Mouse (Mus musculus) MEL (cell line): ENCODE measurements around the gene Dlgap1. TPM values are rescaled to one million over a fixed set of nuclear protein-coding genes. Genes with fewer than 3 reads are reported as not detected.

Experiments
- DNase-seq: peaks from one replicate; pipeline ENCODE4 v3.0.0; 2011; ENCODE audit warnings: low read depth, low spot score
- H3K27ac ChIP-seq: 2 replicates; pipeline ENCODE4 v1.5.1; 2012; ENCODE audit warnings: low read depth, mild to moderate bottlenecking, control low read depth, low read length, moderate library complexity; ENCODE audit not compliant: control insufficient read depth
- H3K27me3 ChIP-seq, 2 experiments: fragments of 150-350 bp in 1 of 2; sonication (generic) in 1 of 2; 2 replicates each; pipeline ENCODE4 v1.6.1; 2012; ENCODE audit warnings: low read length in 2 of 2, mild to moderate bottlenecking in 2 of 2, improper control_type of control experiment in 1 of 2, moderate library complexity in 1 of 2; ENCODE audit not compliant: insufficient read depth in 2 of 2, control insufficient read depth in 1 of 2
- H3K36me3 ChIP-seq, 2 experiments: 2 replicates each; pipeline ENCODE4 v1.6.1; 2012 to 2014; ENCODE audit warnings: low read length in 2 of 2, improper control_type of control experiment in 1 of 2, inconsistent platforms in 1 of 2, mild to moderate bottlenecking in 1 of 2; ENCODE audit not compliant: insufficient read depth in 2 of 2, control insufficient read depth in 1 of 2
- H3K4me1 ChIP-seq, 2 experiments: fragments of 150-350 bp in 1 of 2; sonication (generic) in 1 of 2; 2 replicates each; pipeline ENCODE4 v1.6.1; 2012; ENCODE audit warnings: low read length in 2 of 2, improper control_type of control experiment in 1 of 2, mild to moderate bottlenecking in 1 of 2; ENCODE audit not compliant: insufficient read depth in 2 of 2, control insufficient read depth in 1 of 2
- H3K4me3 ChIP-seq, 2 experiments: fragments of 150-350 bp in 1 of 2; sonication (generic) in 1 of 2; 2 replicates each; pipeline ENCODE4 v1.5.1; 2012; ENCODE audit warnings: low read depth in 2 of 2, low read length in 2 of 2, mild to moderate bottlenecking in 2 of 2, moderate library complexity in 2 of 2, control low read depth in 1 of 2, improper control_type of control experiment in 1 of 2; ENCODE audit not compliant: control insufficient read depth in 1 of 2, insufficient read depth in 1 of 2
- H3K79me2 ChIP-seq: 2 replicates; pipeline ENCODE4 v1.6.1; 2012; ENCODE audit warnings: mild to moderate bottlenecking, low read length, moderate library complexity; ENCODE audit not compliant: control insufficient read depth, poor library complexity, insufficient read depth
- H3K9ac ChIP-seq: 2 replicates; pipeline ENCODE4 v1.6.1; 2012; ENCODE audit warnings: low read depth, mild to moderate bottlenecking, control low read depth, low read length, moderate library complexity; ENCODE audit not compliant: control insufficient read depth, poor library complexity, severe bottlenecking
- H3K9me3 ChIP-seq: fragments of 150-350 bp; sonication (generic); replicated peaks from 2 replicates; pipeline ENCODE4 v1.6.1; 2012; ENCODE audit warnings: mild to moderate bottlenecking, low read length, improper control_type of control experiment, moderate library complexity; ENCODE audit not compliant: insufficient read depth
- CHD2 ChIP-seq: IDR thresholded peaks from 2 replicates; pipeline ENCODE4 v1.6.1; 2011; ENCODE audit warnings: low read length, improper control_type of control experiment
- CTCF ChIP-seq, 3 experiments: IDR thresholded peaks in 2 of 3; conservative IDR thresholded peaks in 1 of 3; 2 replicates each; pipeline ENCODE4 v1.5.1; 2011 to 2012; ENCODE audit warnings: low read length in 3 of 3, low read depth in 2 of 3, mild to moderate bottlenecking in 2 of 3, improper control_type of control experiment in 1 of 3, inconsistent platforms in 1 of 3, mixed read lengths in 1 of 3, moderate library complexity in 1 of 3; ENCODE audit not compliant: control insufficient read depth in 1 of 3, insufficient read depth in 1 of 3, poor library complexity in 1 of 3, severe bottlenecking in 1 of 3
- E2F4 ChIP-seq: IDR thresholded peaks from 2 replicates; pipeline ENCODE4 v1.6.1; 2011; ENCODE audit warnings: low read depth, low read length, improper control_type of control experiment, borderline replicate concordance
- ELF1 ChIP-seq: IDR thresholded peaks from 2 replicates; pipeline ENCODE4 v1.6.1; 2014; ENCODE audit warnings: low read depth, mild to moderate bottlenecking, inconsistent platforms, low read length, improper control_type of control experiment, moderate library complexity
- GABPA ChIP-seq: IDR thresholded peaks from 2 replicates; pipeline ENCODE4 v1.6.1; 2012; ENCODE audit warnings: low read depth, mild to moderate bottlenecking, inconsistent platforms, low read length, improper control_type of control experiment, moderate library complexity
- MAFK ChIP-seq: IDR thresholded peaks from 2 replicates; pipeline ENCODE4 v1.6.1; 2011; ENCODE audit warnings: low read depth, mild to moderate bottlenecking, low read length, improper control_type of control experiment, borderline replicate concordance
- MAX ChIP-seq: IDR thresholded peaks from 2 replicates; pipeline ENCODE4 v1.6.1; 2011; ENCODE audit warnings: low read length, improper control_type of control experiment
- MAZ ChIP-seq: IDR thresholded peaks from 2 replicates; pipeline ENCODE4 v1.6.1; 2012; ENCODE audit warnings: low read depth, mild to moderate bottlenecking, inconsistent platforms, low read length, improper control_type of control experiment
- MEF2A ChIP-seq: IDR thresholded peaks from 2 replicates; pipeline ENCODE4 v1.6.1; 2014; ENCODE audit warnings: low read depth, mild to moderate bottlenecking, inconsistent platforms, low read length, improper control_type of control experiment; ENCODE audit not compliant: poor library complexity, insufficient replicate concordance, severe bottlenecking; ENCODE audit errors: extremely low read depth
- MXI1 ChIP-seq: IDR thresholded peaks from 2 replicates; pipeline ENCODE4 v1.6.1; 2011; ENCODE audit warnings: mild to moderate bottlenecking, low read depth, low read length, improper control_type of control experiment
- MYB ChIP-seq: IDR thresholded peaks from 2 replicates; pipeline ENCODE4 v1.6.1; 2011; ENCODE audit warnings: mild to moderate bottlenecking, low read depth, low read length, improper control_type of control experiment
- MYC ChIP-seq: IDR thresholded peaks from 2 replicates; pipeline ENCODE4 v1.6.1; 2011; ENCODE audit warnings: low read depth, mild to moderate bottlenecking, low read length, improper control_type of control experiment, moderate library complexity
- NRF1 ChIP-seq: IDR thresholded peaks from 2 replicates; pipeline ENCODE4 v1.6.1; 2014; ENCODE audit warnings: low read depth, mild to moderate bottlenecking, inconsistent platforms, low read length, improper control_type of control experiment, moderate library complexity; ENCODE audit not compliant: poor library complexity, insufficient read depth, severe bottlenecking
- RCOR1 ChIP-seq: IDR thresholded peaks from 2 replicates; pipeline ENCODE4 v1.6.1; 2012; ENCODE audit warnings: low read depth, mild to moderate bottlenecking, inconsistent platforms, low read length, improper control_type of control experiment
- SIN3A ChIP-seq: IDR thresholded peaks from 2 replicates; pipeline ENCODE4 v1.6.1; 2012; ENCODE audit warnings: low read length, improper control_type of control experiment, inconsistent platforms
- SMC3 ChIP-seq: IDR thresholded peaks from 2 replicates; pipeline ENCODE4 v1.6.1; 2011; ENCODE audit warnings: low read depth, low read length, improper control_type of control experiment
- TCF12 ChIP-seq: IDR thresholded peaks from 2 replicates; pipeline ENCODE4 v1.6.1; 2014; ENCODE audit warnings: low read depth, mild to moderate bottlenecking, inconsistent platforms, low read length, improper control_type of control experiment, moderate library complexity
- ZKSCAN1 ChIP-seq: IDR thresholded peaks from 2 replicates; pipeline ENCODE4 v1.6.1; 2012; ENCODE audit warnings: low read depth, mild to moderate bottlenecking, inconsistent platforms, low read length, improper control_type of control experiment, moderate library complexity
- ZMIZ1 ChIP-seq: IDR thresholded peaks from 2 replicates; pipeline ENCODE4 v1.6.1; 2012; ENCODE audit warnings: low read depth, mild to moderate bottlenecking, inconsistent platforms, low read length, improper control_type of control experiment, moderate library complexity
- polyA plus RNA-seq, 2 experiments: library from polyadenylated mRNA; stranded (reverse) in 1 of 2; unstranded in 1 of 2; fragments of >175 nt in 1 of 2; fragments of >200 nt in 1 of 2; gene quantifications; 2 replicates each; pipeline versions ENCODE4 v1.2.1 to v1.2.4; 2012; ENCODE audit warnings: low replicate concordance in 2 of 2, low read depth in 1 of 2; ENCODE audit not compliant: insufficient read length in 2 of 2, insufficient read depth in 1 of 2, missing spikeins in 1 of 2
- total RNA-seq: library from RNA; depleted of rRNA; stranded (reverse); fragments of 300-350 nt; gene quantifications from 2 replicates; pipeline ENCODE4 v1.2.3, GENCODE M21; 2012

Gene Dlgap1
- total and polyA plus RNA-seq, 3 experiments = 0.06 TPM; not detected in 2

DNA sequence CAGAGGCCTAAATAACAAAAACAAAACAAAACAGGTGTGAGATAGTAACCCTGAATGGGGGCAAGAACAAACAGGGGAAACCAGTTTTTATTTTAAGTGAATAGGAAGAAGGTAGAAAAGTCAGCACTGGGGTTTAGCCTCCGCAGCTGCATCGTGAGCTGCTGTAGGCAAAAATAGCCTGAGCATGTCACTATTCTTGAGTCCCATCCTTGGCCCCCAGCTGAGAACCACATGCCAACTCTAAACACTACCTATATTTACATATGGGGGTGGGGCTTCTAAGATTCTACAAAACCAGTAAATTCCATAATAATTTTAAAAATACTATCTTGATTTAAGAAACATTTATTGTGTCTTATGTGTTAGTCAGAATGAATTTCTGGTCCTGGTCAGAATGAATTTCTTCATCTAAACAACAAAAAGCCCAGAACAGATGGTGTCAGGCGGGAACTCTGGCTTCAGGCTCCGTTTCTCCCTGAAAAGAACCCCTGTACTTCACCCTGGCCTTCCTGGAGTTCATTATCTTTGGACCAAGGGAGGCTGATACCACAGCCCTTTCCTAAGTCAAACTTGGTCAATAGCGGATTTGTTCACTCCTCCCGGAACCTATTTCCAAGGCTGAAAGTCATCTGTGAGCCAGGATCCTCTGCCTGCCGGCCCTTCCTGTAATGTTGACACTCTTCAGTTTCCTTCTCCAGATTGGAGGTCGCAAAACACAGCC is 494.1 kb downstream of the Dlgap1 start:
- Histone ChIP-seq H3K4me1 (no peaks in the 10 kb centered on the region), H3K79me2 (no peaks in the 10 kb centered on the region), H3K9me3 (no peaks in the 10 kb centered on the region), H3K4me3 (no peak overlapping the region), H3K27me3 (no peaks in the 10 kb centered on the region), H3K9ac (no peak overlapping the region), H3K36me3 (no peaks in the 10 kb centered on the region), H3K27ac (no peak overlapping the region)
- no peak for TF ChIP-seq MYB
- TF ChIP-seq SMC3 = no peak
- TF ChIP-seq RCOR1 = no peak
- TF ChIP-seq ZKSCAN1 = no peak
- TF ChIP-seq NRF1 = no peak
- TF ChIP-seq MAFK = no peak
- TF ChIP-seq ZMIZ1 = no peak
- no peak for TF ChIP-seq CHD2
- TF ChIP-seq GABPA = no peak
- no peak for TF ChIP-seq MAZ
- no peak for TF ChIP-seq MXI1
- DNase-seq = no peak

DNA sequence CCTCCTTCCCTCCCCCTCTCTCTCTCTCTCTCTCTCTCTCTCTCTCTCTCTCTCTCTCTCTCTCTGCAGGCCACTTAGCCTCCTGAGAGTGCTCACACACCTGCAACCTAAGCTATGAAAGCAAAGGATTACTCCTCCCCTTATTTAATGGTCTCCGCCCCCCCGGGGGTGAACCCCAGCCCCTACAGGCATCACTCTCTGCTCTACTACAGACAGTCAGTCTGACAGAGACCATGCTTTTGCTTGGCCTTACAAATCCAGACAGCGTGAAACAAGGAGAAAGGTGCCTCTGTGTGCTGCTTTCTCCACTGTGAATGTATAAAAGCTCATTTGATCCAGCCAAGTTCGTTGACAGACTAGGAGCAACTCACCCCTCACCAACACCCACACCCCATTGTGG is 497.5 kb downstream of the Dlgap1 start:
- TF ChIP-seq TCF12 = no peak
- no peak for TF ChIP-seq CHD2
- no peak for TF ChIP-seq MEF2A
- TF ChIP-seq MAX = no peak
- no peak for TF ChIP-seq MYC
- TF ChIP-seq ELF1 = no peak
- TF ChIP-seq E2F4 = no peak
- TF ChIP-seq MYB = no peak
- no peak for TF ChIP-seq MAZ
- TF ChIP-seq CTCF (IDR thresholded peaks at IDR 0.05 in 2 of 3, conservative IDR thresholded peaks at IDR 0.05 in 1 of 3; ENCODE audit: control insufficient read depth in 1 of 3, insufficient read depth in 1 of 3, low read depth in 2 of 3, low read length in 3 of 3, poor library complexity in 1 of 3, severe bottlenecking in 1 of 3) = no peak
- TF ChIP-seq GABPA = no peak
- no peak for TF ChIP-seq SIN3A
- H3K4me3 ChIP-seq = no peak overlapping the region

More for the DNA sequence above, 497.5 kb downstream of the Dlgap1 start:
- Histone ChIP-seq H3K27ac (no peak overlapping the region), H3K27me3 (no peaks in the 10 kb centered on the region), H3K36me3 (no peaks in the 10 kb centered on the region), H3K4me1 (no peaks in the 10 kb centered on the region), H3K9me3 (no peaks in the 10 kb centered on the region), H3K9ac (no peak overlapping the region), H3K79me2 (no peaks in the 10 kb centered on the region)
- DNase-seq = no peak
